Mouse (Mus musculus): ENCODE measurements at regions not wholly inside any gene's neighbourhood (a gene's known extent, or its start where the extent isn't known, plus 50 kb on each side); places are given as distances from the start of the nearest gene placed in this dataset.

- no peak overlapping the region for H3K4me3 ChIP-seq (ENCODE audit: control insufficient read depth in 1 of 2, insufficient read depth in 1 of 2, low read depth in 2 of 2, low read length in 2 of 2)
- H3K27ac ChIP-seq (ENCODE audit: control insufficient read depth, low read depth, low read length): no peak overlapping the region
- no peaks in the 10 kb centered on the region for H3K4me1 ChIP-seq (ENCODE audit: control insufficient read depth in 1 of 2, insufficient read depth in 2 of 2, low read length in 2 of 2)
- H3K9me3 ChIP-seq (replicated peaks; ENCODE audit: insufficient read depth, low read length): no peaks in the 10 kb centered on the region
- H3K9ac ChIP-seq (ENCODE audit: control insufficient read depth, low read depth, low read length, poor library complexity, severe bottlenecking): no peak overlapping the region
- TF ChIP-seq USF2 (IDR thresholded peaks at IDR 0.05; ENCODE audit: borderline replicate concordance in 1 of 2, insufficient read depth in 1 of 2, low read depth in 1 of 2, low read length in 2 of 2) (no peak), ZMIZ1 (IDR thresholded peaks at IDR 0.05; ENCODE audit: low read depth, low read length) (no peak), USF1 (IDR thresholded peaks at IDR 0.05; ENCODE audit: low read depth, low read length) (no peak), RAD21 (IDR thresholded peaks at IDR 0.05; ENCODE audit: low read depth, low read length) (no peak)
- no peak for DNase-seq (ENCODE audit: low read depth, low spot score)
- H3K36me3 ChIP-seq (ENCODE audit: control insufficient read depth in 1 of 2, insufficient read depth in 2 of 2, low read length in 2 of 2): no peaks in the 10 kb centered on the region
- H3K79me2 ChIP-seq (ENCODE audit: control insufficient read depth, insufficient read depth, low read length, poor library complexity): no peaks in the 10 kb centered on the region
- no peaks in the 10 kb centered on the region for H3K27me3 ChIP-seq (ENCODE audit: control insufficient read depth in 1 of 2, insufficient read depth in 2 of 2, low read length in 2 of 2)
Measured at GRCm38 (mm10) chr6:25321446-25321845, 365.3 kb upstream of the Tmem229a start.

DNA sequence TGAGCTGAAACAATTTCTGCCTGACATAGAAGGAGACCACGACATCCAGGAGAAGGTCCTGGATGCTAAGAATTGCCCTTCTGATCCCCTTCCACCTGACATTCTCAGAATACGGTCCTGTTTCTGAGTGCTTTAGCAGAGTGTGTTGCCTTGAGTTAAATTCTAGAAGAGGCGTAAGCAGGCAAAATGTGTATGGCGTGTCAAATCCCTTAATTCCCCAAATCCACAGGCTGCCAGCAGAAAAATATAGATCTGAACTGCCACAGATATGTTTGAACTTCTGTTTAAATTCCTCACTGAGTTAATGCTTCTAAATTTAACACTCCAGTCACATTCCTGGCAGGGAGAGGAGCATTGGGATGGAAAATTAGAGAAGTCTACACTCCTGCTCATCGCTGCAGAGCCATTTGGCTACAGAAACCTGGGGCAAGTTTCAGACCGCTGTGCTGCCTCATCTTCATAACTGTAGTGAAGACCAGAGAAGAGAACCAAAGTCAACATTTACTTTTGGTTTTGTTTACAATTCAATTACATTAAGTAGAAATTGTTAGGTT is 364.3 kb upstream of the Tmem229a start:
- Histone ChIP-seq H3K4me1 (ENCODE audit: control insufficient read depth in 1 of 2, insufficient read depth in 2 of 2, low read length in 2 of 2) (no peaks in the 10 kb centered on the region), H3K36me3 (ENCODE audit: control insufficient read depth in 1 of 2, insufficient read depth in 2 of 2, low read length in 2 of 2) (no peaks in the 10 kb centered on the region), H3K27me3 (ENCODE audit: control insufficient read depth in 1 of 2, insufficient read depth in 2 of 2, low read length in 2 of 2) (no peaks in the 10 kb centered on the region), H3K79me2 (ENCODE audit: control insufficient read depth, insufficient read depth, low read length, poor library complexity) (no peaks in the 10 kb centered on the region), H3K9me3 (replicated peaks; ENCODE audit: insufficient read depth, low read length) (no peaks in the 10 kb centered on the region), H3K27ac (ENCODE audit: control insufficient read depth, low read depth, low read length) (no peak overlapping the region), H3K4me3 (ENCODE audit: control insufficient read depth in 1 of 2, insufficient read depth in 1 of 2, low read depth in 2 of 2, low read length in 2 of 2) (no peak overlapping the region), H3K9ac (ENCODE audit: control insufficient read depth, low read depth, low read length, poor library complexity, severe bottlenecking) (no peak overlapping the region)
- TF ChIP-seq POLR2AphosphoS5 (IDR thresholded peaks at IDR 0.05; ENCODE audit: borderline replicate concordance, low read depth, low read length): no peak
- TF ChIP-seq CHD1 (IDR thresholded peaks at IDR 0.05; ENCODE audit: low read depth, low read length): no peak
- TF ChIP-seq GABPA (IDR thresholded peaks at IDR 0.05; ENCODE audit: low read depth, low read length): no peak
- TF ChIP-seq RAD21 (IDR thresholded peaks at IDR 0.05; ENCODE audit: low read depth, low read length): no peak
- TF ChIP-seq TAL1 (IDR thresholded peaks at IDR 0.05; ENCODE audit: low read length): no peak
- no peak for TF ChIP-seq MYC (IDR thresholded peaks at IDR 0.05; ENCODE audit: low read depth, low read length)
- TF ChIP-seq MEF2A (IDR thresholded peaks at IDR 0.05; ENCODE audit: extremely low read depth, insufficient replicate concordance, low read depth, low read length, poor library complexity, severe bottlenecking): no peak
- TF ChIP-seq NRF1 (IDR thresholded peaks at IDR 0.05; ENCODE audit: insufficient read depth, low read depth, low read length, poor library complexity, severe bottlenecking): no peak
- no peak for TF ChIP-seq SIN3A (IDR thresholded peaks at IDR 0.05; ENCODE audit: low read length)
- TF ChIP-seq TCF12 (IDR thresholded peaks at IDR 0.05; ENCODE audit: low read depth, low read length): no peak
- TF ChIP-seq CTCF (IDR thresholded peaks at IDR 0.05 in 2 of 3, conservative IDR thresholded peaks at IDR 0.05 in 1 of 3; ENCODE audit: control insufficient read depth in 1 of 3, insufficient read depth in 1 of 3, low read depth in 2 of 3, low read length in 3 of 3, poor library complexity in 1 of 3, severe bottlenecking in 1 of 3): no peak
- TF ChIP-seq USF1 (IDR thresholded peaks at IDR 0.05; ENCODE audit: low read depth, low read length): no peak
- TF ChIP-seq TBP (IDR thresholded peaks at IDR 0.05; ENCODE audit: low read depth, low read length): no peak
- no peak for TF ChIP-seq CHD2 (IDR thresholded peaks at IDR 0.05; ENCODE audit: low read length)
- no peak for TF ChIP-seq MYB (IDR thresholded peaks at IDR 0.05; ENCODE audit: low read depth, low read length)
- no peak for DNase-seq (ENCODE audit: low read depth, low spot score)
